Mouse (Mus musculus) v-Abl transformed pro-B cells (cell line): Measurements from ENCODE around the gene Vmn1r18.
"Not testable (repeated sequence)": the region's sequence is repeated elsewhere in the genome, so short reads cannot be mapped to it uniquely, and the experiment has no call there.

Source experiments
- in situ Hi-C, 2 experiments: fragments of 400-800 bp; cut with MboI; formaldehyde crosslinking; loops; one replicate each; pipeline ENCODE4 v1.15.1; 2025; ENCODE audit not compliant: unreplicated experiment in 2 of 2

Vmn1r18 gene

DNA sequence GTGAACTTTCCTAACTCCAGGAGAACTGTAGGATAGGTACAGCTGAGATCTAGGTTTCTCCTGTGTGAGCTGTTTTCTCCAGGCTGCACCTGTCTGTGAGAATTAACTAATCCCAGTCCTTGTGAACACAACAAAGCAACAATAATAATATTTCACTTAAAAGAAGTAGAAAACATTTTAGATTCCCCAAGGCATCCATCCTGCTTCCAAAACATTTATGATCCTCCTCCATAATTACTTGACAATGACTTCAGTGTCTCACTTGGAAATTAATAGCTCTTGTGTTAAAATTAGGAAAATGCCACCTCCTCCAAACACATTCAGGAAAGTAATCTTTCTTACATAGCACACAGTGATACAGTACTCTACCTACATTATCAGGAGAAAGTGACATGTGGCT is at the start of gene Vmn1r18:
Gene Vmn1r18 (minus strand): TSS at position 101 of the 400 bp plus-strand sequence.
- in situ Hi-C loops = no loop called here

DNA sequence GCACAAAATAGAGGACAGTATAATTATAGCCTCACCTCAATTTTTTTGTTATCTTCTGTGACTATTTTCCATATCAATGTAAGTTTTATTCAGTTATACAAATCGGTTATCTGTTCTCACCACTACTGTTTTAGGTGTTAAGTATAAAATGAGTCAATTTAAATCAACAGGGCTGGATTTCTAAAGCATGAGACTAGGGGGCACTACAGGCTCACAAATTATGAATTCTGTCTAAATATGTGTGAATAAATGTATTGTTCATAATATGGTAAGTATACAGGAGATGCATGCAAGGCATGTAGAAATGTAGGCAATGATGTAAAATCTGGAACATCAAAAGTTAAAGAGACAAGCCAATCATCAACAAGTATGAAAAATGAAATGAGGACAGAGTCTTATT is 35.6 kb upstream of the Vmn1r18 start:
- in situ Hi-C loops = loop anchor here in 1 of 2 experiments (25.0 kb wide), 1 partner anchor 1331 kb away; no protein-coding TSS in a partner anchor

DNA sequence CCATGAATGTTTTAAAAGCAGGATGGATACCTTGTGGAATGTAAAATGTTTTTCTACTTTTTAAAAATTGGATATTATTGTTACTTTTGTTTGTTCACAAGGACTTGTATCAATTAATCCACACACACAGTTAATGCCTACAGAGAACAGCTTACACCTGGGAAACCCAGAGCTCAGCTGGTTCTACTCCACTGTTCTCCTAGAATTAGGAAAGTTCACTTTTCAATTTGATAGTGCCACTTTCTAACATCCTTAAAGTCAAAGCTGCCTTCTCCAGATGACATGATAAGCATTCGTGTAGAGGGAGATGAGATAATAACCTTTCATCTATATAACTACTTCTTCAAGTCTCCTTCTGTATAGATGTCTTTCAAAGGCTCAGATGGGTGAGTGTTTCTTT is 33.0 kb upstream of the Vmn1r18 start, which contains the start of gene Vmn1r20:
Gene Vmn1r20 (plus strand): TSS at position 301 of the 400 bp plus-strand sequence.
- in situ Hi-C loops = loop anchor here (10.0 to 25.0 kb wide), 4 partner anchors 436 to 1334 kb away; no protein-coding TSS in a partner anchor

DNA sequence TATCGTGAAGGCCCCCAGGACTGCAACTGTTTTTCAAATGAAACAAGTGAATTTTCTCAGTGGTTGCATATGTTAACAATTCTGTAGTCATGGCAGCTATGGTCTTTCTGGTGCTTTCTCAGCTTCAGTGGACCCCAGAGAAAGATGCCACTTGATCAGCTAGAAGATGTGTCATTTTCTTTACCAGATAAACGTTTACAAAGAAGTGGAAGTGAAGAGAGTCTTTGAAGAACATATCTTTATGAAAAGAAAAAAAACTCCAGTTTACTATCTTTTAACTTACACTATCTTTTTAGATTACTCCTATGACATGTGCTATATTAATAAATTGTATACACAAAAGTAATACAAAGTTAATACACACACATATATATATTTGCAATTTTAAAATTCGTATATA is 7.9 kb upstream of the Vmn1r18 start, which contains the start of gene Vmn1r19:
Gene Vmn1r19 (plus strand): TSS at position 301 of the 400 bp plus-strand sequence.
- in situ Hi-C loops = not testable (repeated sequence)

DNA sequence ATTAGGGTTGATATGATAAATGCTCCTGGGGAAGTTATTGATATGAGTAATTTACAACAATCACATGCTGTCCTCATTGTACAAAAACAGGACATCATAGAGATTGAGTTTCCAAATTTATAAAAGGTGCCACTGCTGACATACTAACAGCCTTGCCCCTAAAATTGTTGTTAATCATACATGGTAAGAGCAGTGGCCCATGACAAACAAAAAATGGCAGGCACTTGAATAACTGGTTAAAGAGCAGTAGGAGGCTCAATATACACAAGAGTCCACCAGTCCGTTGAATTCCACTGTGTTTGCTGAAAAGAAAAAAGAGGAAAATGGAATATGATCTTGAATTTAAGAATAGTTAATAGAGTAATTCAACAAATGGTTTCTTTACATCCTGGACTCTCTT is 28.1 kb downstream of the Vmn1r18 start:
- in situ Hi-C loops = no loop called here

DNA sequence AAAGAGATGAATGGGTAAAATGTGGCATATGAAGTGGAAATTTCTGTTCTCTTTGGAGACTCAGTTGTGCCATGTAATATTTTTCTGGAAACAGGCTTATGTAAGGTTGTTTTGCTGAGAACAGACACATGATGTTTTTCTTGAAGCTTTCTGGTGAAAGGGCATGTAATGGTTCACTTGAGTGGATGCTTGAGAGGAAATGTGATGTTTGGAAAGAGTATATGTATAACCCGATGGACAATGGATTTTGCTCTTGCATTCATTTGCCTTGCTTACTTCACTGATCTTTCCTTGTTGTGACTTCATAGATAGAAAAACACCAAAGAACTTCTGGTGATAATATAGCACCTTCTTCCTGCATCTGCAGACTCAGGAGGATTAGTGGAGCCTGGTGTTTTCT is 29.7 kb downstream of the Vmn1r18 start:
- in situ Hi-C loops = not testable (repeated sequence)

DNA sequence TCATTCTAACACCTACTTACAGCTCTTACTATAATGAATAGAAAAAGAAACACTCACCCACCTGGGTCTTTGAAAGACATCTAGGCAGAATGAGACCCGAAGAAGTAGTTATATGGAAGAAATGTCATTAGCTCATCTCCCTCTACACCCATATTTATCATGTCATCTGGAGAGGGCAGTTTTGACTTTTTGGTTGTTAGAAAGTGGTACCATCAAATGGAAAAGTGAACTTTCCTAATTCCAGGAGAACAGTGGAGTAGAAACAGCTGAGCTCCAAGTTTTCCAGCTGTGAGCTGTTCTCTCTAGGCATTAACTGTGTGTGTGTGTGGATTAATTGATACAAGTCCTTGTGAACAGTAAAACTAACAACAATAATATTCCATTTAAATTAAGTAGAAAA is 32.0 kb downstream of the Vmn1r18 start, which contains the start of gene Vmn1r17:
Gene Vmn1r17 (minus strand): TSS at position 101 of the 400 bp plus-strand sequence.
- in situ Hi-C loops = no loop called here

DNA sequence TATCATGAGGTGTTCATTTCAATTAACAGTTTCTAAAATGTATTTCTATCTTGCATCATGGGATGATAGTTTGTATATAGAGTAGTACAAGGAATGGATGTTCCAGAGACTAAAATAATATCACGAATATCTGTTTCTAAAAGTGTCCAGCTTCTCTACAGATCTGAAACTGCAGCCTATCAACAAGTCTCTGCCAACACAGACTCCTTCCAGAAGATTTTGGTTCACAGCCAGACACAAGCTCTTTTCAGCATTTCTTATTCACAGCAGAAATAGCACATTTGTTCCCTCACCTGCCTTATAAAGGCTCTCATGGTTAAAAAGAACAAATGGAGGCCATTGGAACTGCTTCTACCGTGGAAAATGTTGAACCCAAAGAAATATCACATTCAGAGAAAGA is 38.7 kb downstream of the Vmn1r18 start:
- in situ Hi-C loops = no loop called here

DNA sequence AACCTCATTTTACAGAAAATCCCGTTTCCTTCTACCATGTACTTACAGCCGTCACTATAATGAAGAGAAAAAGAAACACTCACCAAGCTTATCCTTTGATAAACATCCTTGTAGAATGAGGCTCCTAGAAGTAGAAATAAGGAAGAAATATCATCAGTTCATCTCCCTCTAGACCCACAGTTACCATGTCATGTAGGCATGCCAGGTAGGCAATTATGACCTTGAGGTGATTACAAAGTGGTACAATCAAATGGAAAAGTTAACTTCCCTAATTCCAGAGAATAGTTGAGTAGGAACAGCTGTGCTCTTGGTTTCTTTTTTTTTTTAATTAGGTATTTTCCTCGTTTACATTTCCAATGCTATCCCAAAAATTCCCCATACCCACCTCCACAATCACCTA is 66.2 kb downstream of the Vmn1r18 start, which contains the start of gene Vmn1r16:
Gene Vmn1r16 (minus strand): TSS at position 101 of the 400 bp plus-strand sequence.
- in situ Hi-C loops = no loop called here
